Mouse (Mus musculus): ENCODE measurements around the gene Ppfibp2. TPM values are rescaled to one million over a fixed set of nuclear protein-coding genes. Genes with fewer than 3 reads are reported as not detected.

The Ppfibp2 gene
- polyA plus RNA-seq, 1 experiment: not detected

DNA sequence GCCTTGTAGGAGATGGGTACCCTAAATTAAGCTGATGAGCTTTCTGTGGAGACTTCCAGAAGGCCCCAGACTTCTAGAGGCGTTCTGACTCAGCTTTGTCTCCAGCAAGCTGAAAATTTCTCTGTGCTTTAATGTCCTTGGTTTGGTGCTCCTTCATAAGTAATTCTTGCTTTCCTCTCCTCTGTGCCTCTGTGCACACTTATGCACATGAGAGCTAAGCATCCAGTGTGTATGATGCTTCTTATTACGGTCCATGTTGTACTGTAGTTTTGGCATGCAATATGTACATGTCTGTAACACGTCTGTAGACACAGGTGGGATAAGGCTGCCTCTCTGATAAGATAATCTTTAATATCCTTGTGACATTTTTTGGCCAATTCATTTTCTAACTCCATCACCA lies 2.9 kb downstream of the Ppfibp2 start:
- TF ChIP-seq GATA1 (IDR thresholded peaks at IDR 0.05; ENCODE audit: low read length): no peak

DNA sequence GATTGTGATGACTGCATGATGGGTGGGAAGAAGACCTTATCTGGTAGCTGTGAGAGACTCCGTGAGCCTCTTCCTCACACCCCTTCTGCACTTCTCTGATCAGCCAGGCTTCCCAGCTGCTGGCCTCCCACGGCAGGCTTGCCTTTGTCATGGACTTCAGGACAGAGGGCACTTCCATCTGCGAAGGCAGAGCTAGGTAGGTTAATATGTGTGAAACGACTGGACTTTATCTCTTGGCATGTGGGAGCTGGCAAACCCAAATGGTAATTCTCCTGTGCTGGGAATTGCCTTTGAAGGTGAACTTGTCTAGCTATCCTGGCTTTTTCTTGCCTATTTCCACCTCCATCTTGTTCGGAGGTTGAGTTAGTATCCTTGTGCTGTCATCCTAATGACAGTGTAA lies 5.6 kb downstream of the Ppfibp2 start:
- no peak for TF ChIP-seq GATA1 (IDR thresholded peaks at IDR 0.05; ENCODE audit: low read length)

- no peak for TF ChIP-seq GATA1 (IDR thresholded peaks at IDR 0.05; ENCODE audit: low read length)
These were observed 7.5 kb downstream of the Ppfibp2 start for GRCm38 (mm10) chr7:107602505-107602904.

GRCm38 (mm10) chr7:107602913-107603312 lies 7.9 kb downstream of the Ppfibp2 start:
- no peak for TF ChIP-seq GATA1 (IDR thresholded peaks at IDR 0.05; ENCODE audit: low read length)

- TF ChIP-seq GATA1 (IDR thresholded peaks at IDR 0.05; ENCODE audit: low read length): no peak
These were observed 12.8 kb downstream of the Ppfibp2 start for GRCm38 (mm10) chr7:107607766-107608165.

- no peak for TF ChIP-seq GATA1 (IDR thresholded peaks at IDR 0.05; ENCODE audit: low read length)
These were observed 14.7 kb downstream of the Ppfibp2 start for GRCm38 (mm10) chr7:107609622-107610255.

- no peak for TF ChIP-seq GATA1 (IDR thresholded peaks at IDR 0.05; ENCODE audit: low read length)
These were observed 15.9 kb downstream of the Ppfibp2 start for GRCm38 (mm10) chr7:107610880-107611279.

GRCm38 (mm10) chr7:107618028-107618992 lies 23.3 kb downstream of the Ppfibp2 start:
- no peak for TF ChIP-seq GATA1 (IDR thresholded peaks at IDR 0.05; ENCODE audit: low read length)

DNA sequence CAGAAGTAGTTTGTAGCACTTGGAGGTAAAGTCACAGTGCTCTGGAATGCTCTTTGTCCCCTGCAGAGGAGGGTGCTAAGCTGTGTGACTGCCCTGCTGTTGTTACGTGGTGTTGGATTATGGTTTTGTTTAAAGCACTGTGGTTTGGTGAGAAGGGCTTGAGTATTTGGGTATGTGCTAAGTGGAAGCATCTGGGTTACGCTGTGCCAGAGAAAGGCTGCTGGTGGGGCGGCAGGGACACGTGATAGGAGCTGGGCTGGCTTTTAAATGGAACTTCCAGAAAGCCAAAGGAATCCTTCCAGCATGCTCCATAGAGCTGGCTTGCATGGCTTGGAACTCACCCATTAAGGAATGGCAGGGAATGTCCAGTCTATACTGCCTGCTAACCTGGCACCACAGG lies 24.2 kb downstream of the Ppfibp2 start:
- TF ChIP-seq GATA1 (IDR thresholded peaks at IDR 0.05; ENCODE audit: low read length): no peak

DNA sequence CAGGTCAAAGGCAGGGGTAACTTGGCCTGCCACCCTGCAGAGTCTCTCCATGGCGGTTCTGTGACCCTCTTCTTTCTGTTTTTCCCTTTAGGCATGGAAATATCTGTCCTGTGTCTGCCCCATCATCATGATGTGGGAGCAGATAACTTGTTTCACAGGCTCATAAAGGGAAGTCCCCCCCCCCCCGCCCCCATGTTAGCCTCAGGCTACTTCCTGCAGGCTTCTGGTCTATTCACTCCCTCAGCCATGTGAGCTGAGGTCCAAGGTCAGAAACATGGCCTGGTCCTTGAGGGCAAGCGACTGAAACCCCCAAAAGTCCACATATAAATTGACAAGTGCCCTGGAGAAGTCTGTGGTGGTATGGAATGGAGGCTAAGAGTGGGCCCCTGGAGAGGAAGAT lies 25.1 kb downstream of the Ppfibp2 start:
- no peak for TF ChIP-seq GATA1 (IDR thresholded peaks at IDR 0.05; ENCODE audit: low read length)

DNA sequence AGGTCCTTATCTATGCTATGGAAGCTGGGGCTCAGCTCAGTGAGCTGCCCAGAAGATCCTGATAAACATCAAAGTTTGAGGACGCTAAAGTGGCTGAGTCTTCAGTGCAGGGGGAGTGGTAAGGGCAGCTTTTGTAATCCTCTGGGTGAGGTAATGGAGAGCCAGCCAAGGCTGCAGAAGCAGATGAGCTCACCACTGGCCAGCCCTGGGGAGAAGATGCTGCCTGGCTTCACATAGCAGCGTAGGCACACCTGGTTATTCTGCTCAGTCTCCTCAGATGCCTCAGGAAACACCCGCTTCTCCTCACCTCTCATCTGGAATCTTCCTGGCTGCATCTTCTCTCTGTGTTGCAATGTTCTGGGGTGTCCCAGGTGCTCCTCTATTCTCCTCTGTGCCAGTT lies 29.4 kb downstream of the Ppfibp2 start:
- no peak for TF ChIP-seq GATA1 (IDR thresholded peaks at IDR 0.05; ENCODE audit: low read length)

- no peak for TF ChIP-seq GATA1 (IDR thresholded peaks at IDR 0.05; ENCODE audit: low read length)
These were observed 30.1 kb downstream of the Ppfibp2 start, which contains the start of gene 5330417H12Rik for GRCm38 (mm10) chr7:107625061-107625460. TSS of gene 5330417H12Rik (minus strand) at chr7:107625161.

DNA sequence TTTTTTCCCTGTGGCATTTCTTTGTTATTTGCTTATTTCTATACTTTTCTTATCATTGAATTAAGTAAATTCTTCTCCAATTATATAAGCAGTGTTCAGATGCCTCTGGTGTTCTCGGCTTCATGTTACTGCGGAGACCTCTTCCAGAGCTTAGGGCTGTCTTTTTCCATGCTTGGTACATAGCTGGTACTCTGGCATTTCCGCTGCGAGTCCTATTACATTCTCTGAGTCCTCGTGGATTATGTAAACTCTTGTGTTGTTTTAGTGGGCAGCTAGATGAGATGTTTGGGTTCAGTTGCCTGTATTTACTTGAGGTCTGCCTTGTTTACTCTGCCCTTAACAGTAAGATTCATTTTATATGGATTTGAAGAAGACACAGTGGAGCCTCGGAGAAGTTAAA lies 30.8 kb downstream of the Ppfibp2 start:
- no peak for TF ChIP-seq GATA1 (IDR thresholded peaks at IDR 0.05; ENCODE audit: low read length)

DNA sequence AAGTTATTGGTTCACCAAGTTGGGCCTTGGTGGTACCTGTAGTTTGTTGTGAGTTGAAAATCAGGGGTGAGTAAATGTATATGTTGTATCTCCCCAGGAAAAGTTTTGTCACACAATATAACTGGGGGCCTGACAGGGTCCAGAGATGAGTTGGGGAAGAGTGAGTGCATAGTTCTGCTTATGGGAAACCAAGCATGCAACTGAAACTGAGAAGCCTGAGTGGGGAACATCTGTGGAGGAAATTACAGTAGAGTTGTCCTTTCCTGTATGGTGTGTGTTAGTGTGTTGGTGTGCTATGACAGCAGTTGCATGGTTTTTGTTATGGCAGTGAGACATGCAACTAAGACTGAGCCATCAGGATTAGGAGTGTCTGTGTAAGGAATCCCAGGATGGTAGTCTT lies 33.4 kb downstream of the Ppfibp2 start:
- no peak for TF ChIP-seq GATA1 (IDR thresholded peaks at IDR 0.05; ENCODE audit: low read length)

DNA sequence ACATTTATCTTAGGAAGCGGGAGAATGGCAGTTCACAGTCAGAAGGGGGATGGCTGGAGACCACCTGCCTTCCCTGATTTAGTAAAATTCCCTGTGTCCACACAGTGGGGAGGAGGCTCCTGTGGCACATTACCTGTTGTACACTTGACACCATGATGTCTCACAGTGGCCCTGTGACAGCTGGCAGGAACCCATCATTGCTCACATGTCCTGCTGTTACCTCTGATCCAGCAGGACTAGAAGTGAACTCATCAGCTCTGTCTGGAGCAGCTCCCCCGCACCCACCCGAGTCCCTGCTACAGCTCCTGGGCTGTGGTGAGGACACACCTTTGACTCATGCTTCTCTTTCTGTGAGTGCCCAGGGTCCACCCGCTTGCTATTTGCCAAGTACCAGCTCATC lies 38.2 kb downstream of the Ppfibp2 start:
- no peak for TF ChIP-seq GATA1 (IDR thresholded peaks at IDR 0.05; ENCODE audit: low read length)

DNA sequence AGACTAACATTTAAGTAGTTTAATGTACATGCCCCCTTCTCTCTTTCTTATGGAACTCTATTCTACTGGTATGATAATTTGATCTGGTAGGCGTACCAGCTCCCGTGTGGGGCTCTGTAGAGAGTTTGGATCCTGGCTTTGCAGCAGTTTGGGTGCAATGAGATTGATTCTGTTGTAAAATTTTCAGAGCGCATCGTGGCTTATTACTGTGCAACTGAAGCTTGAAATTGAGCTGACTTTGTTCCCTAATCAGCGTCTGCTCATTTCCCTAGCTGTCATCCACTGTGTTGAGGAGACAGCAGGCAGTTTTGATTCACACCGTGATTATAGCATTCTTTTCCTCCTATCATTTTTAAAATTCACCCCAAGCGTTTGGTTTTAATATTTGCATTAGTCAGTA lies 42.4 kb downstream of the Ppfibp2 start:
- TF ChIP-seq GATA1 (IDR thresholded peaks at IDR 0.05; ENCODE audit: low read length): no peak

DNA sequence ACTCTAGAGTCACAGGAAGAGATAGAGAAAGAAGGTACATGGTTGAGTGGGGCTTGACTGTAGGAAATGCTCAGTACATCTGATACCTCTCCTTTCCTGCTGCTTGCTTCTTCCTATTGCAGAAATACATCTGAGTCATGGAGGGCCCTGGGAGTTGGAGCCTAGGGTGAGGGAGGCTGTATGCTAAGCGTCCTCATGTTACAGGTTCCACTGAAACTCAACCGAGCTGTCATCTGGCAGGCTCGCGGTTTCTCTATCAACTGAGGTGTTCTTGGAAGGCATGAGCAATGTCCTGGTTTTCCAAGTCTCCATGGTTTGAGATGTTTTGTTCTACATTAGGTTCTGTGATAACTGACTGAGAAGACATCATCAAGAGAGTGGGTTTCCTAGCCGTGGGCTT lies 43.0 kb downstream of the Ppfibp2 start:
- TF ChIP-seq GATA1 (IDR thresholded peaks at IDR 0.05; ENCODE audit: low read length): no peak
